Mouse (Mus musculus) heart, postnatal 0 days (tissue): Measurements from ENCODE around the gene Relb. TPM values are rescaled to one million over a fixed set of nuclear protein-coding genes. Genes with fewer than 3 reads are reported as not detected.

Experiments used
- ATAC-seq: fragments of 200-750 bp; cut with Nextera tagmentation; 2 replicates; pipeline ENCODE4 v1.8.0; 2017; ENCODE audit warnings: low read depth, moderate number of reproducible peaks, moderate library complexity; ENCODE audit not compliant: insufficient read depth
- DNase-seq: peaks from one replicate; pipeline ENCODE4 v3.0.0-alpha.2; 2016; ENCODE audit warnings: low spot score
- H3K27ac ChIP-seq: fragments of 300-500 bp; sonication (generic); 2 replicates; pipeline ENCODE4 v1.5.1; 2014; ENCODE audit warnings: low read depth, mild to moderate bottlenecking
- H3K27me3 ChIP-seq: fragments of 300-500 bp; sonication (generic); 2 replicates; pipeline ENCODE4 v1.6.1; 2014; ENCODE audit warnings: low read length, mixed read lengths; ENCODE audit not compliant: control insufficient read depth, insufficient read depth
- H3K36me3 ChIP-seq: fragments of 300-500 bp; sonication (generic); replicated peaks from 2 replicates; pipeline ENCODE4 v1.6.1; 2014; ENCODE audit warnings: low read length, mixed read lengths; ENCODE audit not compliant: control insufficient read depth, insufficient read depth
- H3K4me1 ChIP-seq: fragments of 300-500 bp; sonication (generic); 2 replicates; pipeline ENCODE4 v1.6.1; 2014; ENCODE audit warnings: antibody characterized with exemption; ENCODE audit not compliant: control insufficient read depth, insufficient read depth
- H3K4me2 ChIP-seq: fragments of 300-500 bp; sonication (generic); 2 replicates; pipeline ENCODE4 v1.6.1; 2014; ENCODE audit warnings: low read depth, mild to moderate bottlenecking, low read length, moderate library complexity
- H3K4me3 ChIP-seq: fragments of 300-500 bp; sonication (generic); 2 replicates; pipeline ENCODE4 v1.5.1; 2014; ENCODE audit warnings: low read depth, low read length
- H3K9ac ChIP-seq: fragments of 300-500 bp; sonication (generic); replicated peaks from 2 replicates; pipeline ENCODE4 v1.6.1; 2014; ENCODE audit warnings: low read depth, low read length, mixed read lengths
- H3K9me3 ChIP-seq: fragments of 300-500 bp; sonication (generic); replicated peaks from 2 replicates; pipeline ENCODE4 v1.6.1; 2016; ENCODE audit warnings: low read length; ENCODE audit not compliant: control insufficient read depth
- CTCF ChIP-seq: IDR thresholded peaks from 2 replicates; pipeline ENCODE4 v1.5.1; 2016; ENCODE audit warnings: antibody characterized with exemption, control low read depth, low read depth
- EP300 ChIP-seq: IDR thresholded peaks from 2 replicates; pipeline ENCODE4 v1.6.1; 2016; ENCODE audit warnings: antibody characterized with exemption, low read depth
- WGBS: fragments of 180-500 bp; shearing (Covaris S2); extraction: QIAGEN DNeasy Blood & Tissue Kit; methylation state at CpG from one replicate; pipeline ENCODE4 v1.1.7; 2014; 5-methylcytosine and 5-hydroxymethylcytosine counted together
- polyA plus RNA-seq: library from polyadenylated mRNA; unstranded; fragments of >200 nt; fragmentation: Nextera tagmentation; extraction: Ambion mirVana; gene quantifications from 2 replicates; pipeline ENCODE4 v1.2.1, GENCODE M21; 2015
- total RNA-seq: library from RNA; depleted of rRNA; stranded (reverse); fragments of >200 nt; gene quantifications from 2 replicates; pipeline ENCODE4 v1.2.3, GENCODE M21; 2014; ENCODE audit warnings: low replicate concordance; rRNA removed

Gene Relb
- total and polyA plus RNA-seq, 2 experiments from 2014 or later = 6.5 to 9.0 TPM

DNA sequence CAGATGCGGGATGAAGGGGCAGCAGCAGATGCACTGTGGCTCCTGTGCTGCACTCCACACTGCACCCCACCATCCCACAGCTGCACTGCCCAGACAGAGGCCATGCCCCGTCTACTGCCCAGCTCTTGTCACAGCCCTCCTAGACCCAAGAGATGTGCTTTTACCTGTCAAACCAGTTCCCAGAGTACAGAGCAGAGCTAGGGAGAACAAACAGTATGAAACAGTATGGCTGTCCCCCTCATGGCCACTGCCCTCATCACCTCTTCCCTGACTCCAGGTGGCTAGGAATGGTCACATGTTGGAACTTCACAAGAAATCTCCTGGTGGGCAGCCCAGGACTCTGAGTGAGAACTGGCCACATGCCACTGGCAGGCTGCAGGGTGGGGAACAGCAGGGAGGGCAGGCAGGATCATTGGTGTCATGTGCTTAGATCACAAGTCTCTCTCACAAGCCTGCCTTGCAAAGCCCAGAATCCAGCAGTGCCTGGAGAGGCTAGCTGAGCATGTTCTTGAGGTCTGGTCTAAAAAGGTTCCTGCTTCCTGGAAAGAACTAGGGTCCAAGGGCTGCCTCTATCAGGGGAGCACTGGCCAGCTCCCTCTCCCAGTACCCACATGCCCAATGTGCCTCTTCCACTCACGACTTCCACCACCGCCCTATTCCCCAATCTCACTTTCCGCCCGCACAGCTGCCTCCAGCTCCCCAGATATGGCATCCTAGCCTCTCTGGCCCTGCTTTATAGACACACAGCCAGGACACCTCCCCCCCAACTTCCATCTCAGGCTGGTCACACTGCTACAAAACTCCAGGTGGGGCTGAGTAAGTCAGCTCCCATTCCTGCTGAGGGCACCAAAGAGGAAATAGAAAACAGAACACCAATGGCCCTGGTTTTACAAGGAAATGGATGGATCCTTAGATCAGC, 71.0 kb downstream of the Relb start:
- peak overlapping the region; percentile 35; the same call in 1 of the 2 replicates for H3K9ac ChIP-seq
- peaks cover 37% of the 10 kb centered on the region; the same call in 1 of the 2 replicates for H3K4me1 ChIP-seq

GRCm38 (mm10) chr7:19557086-19557485, 72.2 kb downstream of the Relb start:
- no peak for DNase-seq
- peaks cover 37% of the 10 kb centered on the region for H3K4me1 ChIP-seq

More for the DNA sequence above, 71.0 kb downstream of the Relb start:
- TF ChIP-seq CTCF = no peak
- no peak for TF ChIP-seq EP300
- Histone ChIP-seq H3K4me3 (no peak overlapping the region), H3K27ac (no peak overlapping the region; the same call in 1 of the 2 replicates), H3K36me3 (peaks cover 4% of the 10 kb centered on the region; the same call in 1 of the 2 replicates), H3K9me3 (no peaks in the 10 kb centered on the region), H3K4me2 (no peak overlapping the region; the same call in 1 of the 2 replicates), H3K27me3 (no peaks in the 10 kb centered on the region)
- ATAC-seq (peak; percentile 28; the same call in 1 of the 2 replicates), DNase-seq (no peak)
- 71% methylated on average over 6 of the region's 6 CpGs for WGBS

More at GRCm38 (mm10) chr7:19557086-19557485, 72.2 kb downstream of the Relb start:
- TF ChIP-seq EP300 (no peak), CTCF (no peak)
- H3K4me2 ChIP-seq = no peak overlapping the region
- peak overlapping the region; percentile 50 for H3K27ac ChIP-seq
- no peaks in the 10 kb centered on the region for H3K9me3 ChIP-seq
- 67% methylated on average over 2 of the region's 2 CpGs for WGBS
- H3K27me3 ChIP-seq = no peaks in the 10 kb centered on the region
- H3K36me3 ChIP-seq = peaks cover 8% of the 10 kb centered on the region; the same call in 1 of the 2 replicates
- H3K4me3 ChIP-seq = no peak overlapping the region
- no peak for ATAC-seq
- H3K9ac ChIP-seq = peak overlapping the region; percentile 29; the same call in 1 of the 2 replicates

Other genes starting within 250 kb of the Relb start
- 20.4 and 30.8 TPM in 2 replicates for gene Ercc2, start 247.4 kb downstream of the Relb start, total RNA-seq
- 4.9 and 6.0 TPM in 2 replicates for gene Ercc2, start 247.4 kb downstream of the Relb start, polyA plus RNA-seq
- 0.31 TPM in 1 of 2 replicates, not detected in the other for gene Klc3, start 225.3 kb downstream of the Relb start, total RNA-seq
- 0.72 and 0.99 TPM in 2 replicates for gene Klc3, start 225.3 kb downstream of the Relb start, polyA plus RNA-seq
- gene Ckm, start 224.7 kb downstream of the Relb start, total RNA-seq = 4,715 and 5,632 TPM in 2 replicates
- gene Ckm, start 224.7 kb downstream of the Relb start, polyA plus RNA-seq = 4,516 and 4,665 TPM in 2 replicates
- gene Mark4, start 170.6 kb downstream of the Relb start, total RNA-seq = 16.0 and 26.4 TPM in 2 replicates
- 5.5 and 5.6 TPM in 2 replicates for gene Mark4, start 170.6 kb downstream of the Relb start, polyA plus RNA-seq
- gene Exoc3l2, start 166.1 kb downstream of the Relb start, total RNA-seq = 1.9 and 3.5 TPM in 2 replicates
- 0.49 and 0.62 TPM in 2 replicates for gene Exoc3l2, start 166.1 kb downstream of the Relb start, polyA plus RNA-seq
- gene Bloc1s3, start 121.1 kb downstream of the Relb start, total RNA-seq = 9.3 and 11.9 TPM in 2 replicates
- 1.2 TPM in 2 replicates for gene Bloc1s3, start 121.1 kb downstream of the Relb start, polyA plus RNA-seq
- gene Trappc6a, start 121.0 kb downstream of the Relb start, total RNA-seq = 65.1 and 84.9 TPM in 2 replicates
- 79.5 and 83.3 TPM in 2 replicates for gene Trappc6a, start 121.0 kb downstream of the Relb start, polyA plus RNA-seq
- not detected in 2 replicates for gene Nkpd1, start 111.6 kb downstream of the Relb start, total RNA-seq
- gene Nkpd1, start 111.6 kb downstream of the Relb start, polyA plus RNA-seq = not detected in 2 replicates
- gene Ppp1r37, start 66.4 kb downstream of the Relb start, total RNA-seq = 40.6 and 53.3 TPM in 2 replicates
- gene Ppp1r37, start 66.4 kb downstream of the Relb start, polyA plus RNA-seq = 11.4 and 12.6 TPM in 2 replicates
- gene Zfp296, start 52.2 kb downstream of the Relb start, total RNA-seq = 0.12 and 3.6 TPM in 2 replicates
- 0.12 and 0.15 TPM in 2 replicates for gene Zfp296, start 52.2 kb downstream of the Relb start, polyA plus RNA-seq
- 63.2 and 67.3 TPM in 2 replicates for gene Gemin7, start 51.8 kb downstream of the Relb start, total RNA-seq
- 114 and 115 TPM in 2 replicates for gene Gemin7, start 51.8 kb downstream of the Relb start, polyA plus RNA-seq
- 18.9 and 75.2 TPM in 2 replicates for gene Clasrp, start 25.0 kb downstream of the Relb start, total RNA-seq
- 13.4 and 17.5 TPM in 2 replicates for gene Clasrp, start 25.0 kb downstream of the Relb start, polyA plus RNA-seq
- gene Clptm1, start 35.6 kb upstream of the Relb start, total RNA-seq = 97.9 and 128 TPM in 2 replicates
- 68.5 and 71.5 TPM in 2 replicates for gene Clptm1, start 35.6 kb upstream of the Relb start, polyA plus RNA-seq
- not detected in 2 replicates for gene Apoc2, start 48.5 kb upstream of the Relb start, total RNA-seq
- 0.22 and 0.78 TPM in 2 replicates for gene Apoc2, start 48.5 kb upstream of the Relb start, polyA plus RNA-seq
- 0.31 TPM in 1 of 2 replicates, not detected in the other for gene Gm44805, start 52.0 kb upstream of the Relb start, total RNA-seq
- gene Gm44805, start 52.0 kb upstream of the Relb start, polyA plus RNA-seq = not detected in 2 replicates
- not detected in 2 replicates for gene Apoc4, start 52.0 kb upstream of the Relb start, total RNA-seq
- 0.18 TPM in 2 replicates for gene Apoc4, start 52.0 kb upstream of the Relb start, polyA plus RNA-seq
- gene Apoc1, start 63.2 kb upstream of the Relb start, total RNA-seq = not detected in 2 replicates
- gene Apoc1, start 63.2 kb upstream of the Relb start, polyA plus RNA-seq = 8.2 and 10.8 TPM in 2 replicates
- gene Apoe, start 69.8 kb upstream of the Relb start, total RNA-seq = 369 and 373 TPM in 2 replicates
- gene Apoe, start 69.8 kb upstream of the Relb start, polyA plus RNA-seq = 471 and 552 TPM in 2 replicates
- 170 and 172 TPM in 2 replicates for gene Tomm40, start 86.0 kb upstream of the Relb start, total RNA-seq
- gene Tomm40, start 86.0 kb upstream of the Relb start, polyA plus RNA-seq = 164 and 166 TPM in 2 replicates
- 76.5 and 81.3 TPM in 2 replicates for gene Nectin2, start 121.0 kb upstream of the Relb start, total RNA-seq
- 43.6 and 44.8 TPM in 2 replicates for gene Nectin2, start 121.0 kb upstream of the Relb start, polyA plus RNA-seq
- gene Bcam, start 141.6 kb upstream of the Relb start, total RNA-seq = 697 and 786 TPM in 2 replicates
- 293 and 303 TPM in 2 replicates for gene Bcam, start 141.6 kb upstream of the Relb start, polyA plus RNA-seq
- gene Cblc, start 167.4 kb upstream of the Relb start, total RNA-seq = 0.35 TPM in 1 of 2 replicates, not detected in the other
- gene Cblc, start 167.4 kb upstream of the Relb start, polyA plus RNA-seq = 0.36 and 0.37 TPM in 2 replicates
- gene Bcl3, start 193.3 kb upstream of the Relb start, total RNA-seq = 1.7 and 6.7 TPM in 2 replicates
- 1.6 and 2.0 TPM in 2 replicates for gene Bcl3, start 193.3 kb upstream of the Relb start, polyA plus RNA-seq
- gene Gm19345, start 222.6 kb upstream of the Relb start, total RNA-seq = not detected in 2 replicates
- gene Gm19345, start 222.6 kb upstream of the Relb start, polyA plus RNA-seq = not detected in 2 replicates
- not detected in 2 replicates for gene Ceacam16, start 231.9 kb upstream of the Relb start, total RNA-seq
- gene Ceacam16, start 231.9 kb upstream of the Relb start, polyA plus RNA-seq = not detected in 2 replicates